Mouse (Mus musculus): Measurements from ENCODE around the gene Osbpl9. TPM values are rescaled to one million over a fixed set of nuclear protein-coding genes. Genes with fewer than 3 reads are reported as not detected.

Osbpl9 gene
- polyA plus RNA-seq, 1 experiment = not detected

GRCm38 (mm10) chr4:109089171-109089570, 112.9 kb downstream of the Osbpl9 start:
- 56% methylated on average over 5 of the region's 5 CpGs for WGBS
- no peak overlapping the region for H3K4me3 ChIP-seq (ENCODE audit: insufficient read depth, low read depth, low read length)
- no peak overlapping the region for H3K27ac ChIP-seq (ENCODE audit: insufficient read depth, low read depth, low read length)
- TF ChIP-seq CTCF (IDR thresholded peaks at IDR 0.05; ENCODE audit: insufficient read depth, low read depth, low read length) = no peak
- no peak for TF ChIP-seq POLR2A (IDR thresholded peaks at IDR 0.05; ENCODE audit: insufficient read depth, low read depth, low read length)
- peaks cover 6% of the 10 kb centered on the region; the same call in 1 of the 2 replicates for H3K4me1 ChIP-seq (ENCODE audit: control insufficient read depth, insufficient read depth, low read length)

- H3K4me3 ChIP-seq (ENCODE audit: insufficient read depth, low read depth, low read length) = no peak overlapping the region
- H3K4me1 ChIP-seq (ENCODE audit: control insufficient read depth, insufficient read depth, low read length) = no peaks in the 10 kb centered on the region
- TF ChIP-seq POLR2A (IDR thresholded peaks at IDR 0.05; ENCODE audit: insufficient read depth, low read depth, low read length) = no peak
- TF ChIP-seq CTCF (IDR thresholded peaks at IDR 0.05; ENCODE audit: insufficient read depth, low read depth, low read length) = no peak
- 63% methylated on average over 5 of the region's 5 CpGs for WGBS
- H3K27ac ChIP-seq (ENCODE audit: insufficient read depth, low read depth, low read length) = no peak overlapping the region
Observed at GRCm38 (mm10) chr4:109080118-109080517, 122.0 kb downstream of the Osbpl9 start.

- no peaks in the 10 kb centered on the region for H3K4me1 ChIP-seq (ENCODE audit: control insufficient read depth, insufficient read depth, low read length)
- 66% methylated on average over 3 of the region's 3 CpGs for WGBS
- TF ChIP-seq POLR2A (IDR thresholded peaks at IDR 0.05; ENCODE audit: insufficient read depth, low read depth, low read length) (no peak), CTCF (IDR thresholded peaks at IDR 0.05; ENCODE audit: insufficient read depth, low read depth, low read length) (no peak)
- H3K4me3 ChIP-seq (ENCODE audit: insufficient read depth, low read depth, low read length) = no peak overlapping the region
- H3K27ac ChIP-seq (ENCODE audit: insufficient read depth, low read depth, low read length) = no peak overlapping the region
Observed at GRCm38 (mm10) chr4:109079676-109080075, 122.4 kb downstream of the Osbpl9 start.

- H3K4me1 ChIP-seq (ENCODE audit: control insufficient read depth, insufficient read depth, low read length) = no peaks in the 10 kb centered on the region
- H3K27ac ChIP-seq (ENCODE audit: insufficient read depth, low read depth, low read length) = no peak overlapping the region
- no peak for TF ChIP-seq CTCF (IDR thresholded peaks at IDR 0.05; ENCODE audit: insufficient read depth, low read depth, low read length)
- no peak for TF ChIP-seq POLR2A (IDR thresholded peaks at IDR 0.05; ENCODE audit: insufficient read depth, low read depth, low read length)
- no peak overlapping the region for H3K4me3 ChIP-seq (ENCODE audit: insufficient read depth, low read depth, low read length)
- 96% methylated on average over 7 of the region's 7 CpGs for WGBS
Observed at GRCm38 (mm10) chr4:109078941-109079340, 123.1 kb downstream of the Osbpl9 start.

- Histone ChIP-seq H3K4me3 (ENCODE audit: insufficient read depth, low read depth, low read length) (no peak overlapping the region), H3K4me1 (ENCODE audit: control insufficient read depth, insufficient read depth, low read length) (peaks cover 8% of the 10 kb centered on the region; the same call in 1 of the 2 replicates), H3K27ac (ENCODE audit: insufficient read depth, low read depth, low read length) (no peak overlapping the region)
- no peak for TF ChIP-seq POLR2A (IDR thresholded peaks at IDR 0.05; ENCODE audit: insufficient read depth, low read depth, low read length)
- TF ChIP-seq CTCF (IDR thresholded peaks at IDR 0.05; ENCODE audit: insufficient read depth, low read depth, low read length) = no peak
- WGBS = 89% methylated on average over 3 of the region's 3 CpGs
Observed at GRCm38 (mm10) chr4:109073296-109073695, 128.8 kb downstream of the Osbpl9 start.

- Histone ChIP-seq H3K27ac (ENCODE audit: insufficient read depth, low read depth, low read length) (no peak overlapping the region), H3K4me1 (ENCODE audit: control insufficient read depth, insufficient read depth, low read length) (peaks cover 8% of the 10 kb centered on the region; the same call in 1 of the 2 replicates), H3K4me3 (ENCODE audit: insufficient read depth, low read depth, low read length) (no peak overlapping the region)
- TF ChIP-seq CTCF (IDR thresholded peaks at IDR 0.05; ENCODE audit: insufficient read depth, low read depth, low read length) (no peak), POLR2A (IDR thresholded peaks at IDR 0.05; ENCODE audit: insufficient read depth, low read depth, low read length) (no peak)
- WGBS = 90% methylated on average over 6 of the region's 6 CpGs
Observed at GRCm38 (mm10) chr4:109072891-109073290, 129.2 kb downstream of the Osbpl9 start.

GRCm38 (mm10) chr4:109065714-109066113, 136.4 kb downstream of the Osbpl9 start:
- WGBS = 93% methylated on average over 5 of the region's 5 CpGs
- Histone ChIP-seq H3K4me1 (ENCODE audit: control insufficient read depth, insufficient read depth, low read length) (0 out of 2 replicates have a peak, but pooled peaks cover 2% of the 10 kb centered on the region), H3K27ac (ENCODE audit: insufficient read depth, low read depth, low read length) (no peak overlapping the region), H3K4me3 (ENCODE audit: insufficient read depth, low read depth, low read length) (no peak overlapping the region)
- TF ChIP-seq POLR2A (IDR thresholded peaks at IDR 0.05; ENCODE audit: insufficient read depth, low read depth, low read length) (no peak), CTCF (IDR thresholded peaks at IDR 0.05; ENCODE audit: insufficient read depth, low read depth, low read length) (no peak)

GRCm38 (mm10) chr4:109064941-109065340, 137.1 kb downstream of the Osbpl9 start:
- Histone ChIP-seq H3K4me3 (ENCODE audit: insufficient read depth, low read depth, low read length) (no peak overlapping the region), H3K27ac (ENCODE audit: insufficient read depth, low read depth, low read length) (no peak overlapping the region), H3K4me1 (ENCODE audit: control insufficient read depth, insufficient read depth, low read length) (0 out of 2 replicates have a peak, but pooled peaks cover 1% of the 10 kb centered on the region)
- no peak for TF ChIP-seq POLR2A (IDR thresholded peaks at IDR 0.05; ENCODE audit: insufficient read depth, low read depth, low read length)
- TF ChIP-seq CTCF (IDR thresholded peaks at IDR 0.05; ENCODE audit: insufficient read depth, low read depth, low read length) = no peak
- WGBS = 77% methylated on average over 6 of the region's 6 CpGs

- H3K4me3 ChIP-seq (ENCODE audit: insufficient read depth, low read depth, low read length) = no peak overlapping the region
- H3K27ac ChIP-seq (ENCODE audit: insufficient read depth, low read depth, low read length) = no peak overlapping the region
- WGBS = 82% methylated on average over 4 of the region's 4 CpGs
- TF ChIP-seq CTCF (IDR thresholded peaks at IDR 0.05; ENCODE audit: insufficient read depth, low read depth, low read length) (no peak), POLR2A (IDR thresholded peaks at IDR 0.05; ENCODE audit: insufficient read depth, low read depth, low read length) (no peak)
- H3K4me1 ChIP-seq (ENCODE audit: control insufficient read depth, insufficient read depth, low read length) = no peaks in the 10 kb centered on the region
Observed at GRCm38 (mm10) chr4:109059255-109059821, 142.7 kb downstream of the Osbpl9 start.

All from olfactory bulb, adult 2 months (tissue).